Mouse (Mus musculus) embryonic facial prominence, embryonic 15.5 days (tissue): ENCODE results near the gene Rhot2. TPM values are rescaled to one million over a fixed set of nuclear protein-coding genes. Genes with fewer than 3 reads are reported as not detected.

Experiments used
- ATAC-seq: fragments of 200-750 bp; cut with Nextera tagmentation; 2 replicates; pipeline ENCODE4 v1.8.0; 2017; ENCODE audit warnings: low read depth, moderate TSS enrichment; ENCODE audit not compliant: insufficient number of reproducible peaks, low FRiP score, low TSS enrichment
- H3K27ac ChIP-seq: fragments of 300-500 bp; sonication (generic); replicated peaks from 2 replicates; pipeline ENCODE4 v1.5.1; 2015; ENCODE audit warnings: mild to moderate bottlenecking, inconsistent platforms
- H3K27me3 ChIP-seq: fragments of 300-500 bp; sonication (generic); 2 replicates; pipeline ENCODE4 v1.6.1; 2015; ENCODE audit warnings: inconsistent platforms
- H3K36me3 ChIP-seq: fragments of 300-500 bp; sonication (generic); 2 replicates; pipeline ENCODE4 v1.6.1; 2015; ENCODE audit warnings: mild to moderate bottlenecking, inconsistent platforms
- H3K4me1 ChIP-seq: fragments of 300-500 bp; sonication (generic); 2 replicates; pipeline ENCODE4 v1.6.1; 2015; ENCODE audit warnings: inconsistent platforms
- H3K4me2 ChIP-seq: fragments of 300-500 bp; sonication (generic); replicated peaks from 2 replicates; pipeline ENCODE4 v1.6.1; 2015; ENCODE audit warnings: mild to moderate bottlenecking, inconsistent platforms
- H3K4me3 ChIP-seq: fragments of 300-500 bp; sonication (generic); replicated peaks from 2 replicates; pipeline ENCODE4 v1.5.1; 2015; ENCODE audit warnings: mild to moderate bottlenecking, inconsistent platforms
- H3K9ac ChIP-seq: fragments of 300-500 bp; sonication (generic); 2 replicates; pipeline ENCODE4 v1.6.1; 2015; ENCODE audit warnings: inconsistent platforms
- H3K9me3 ChIP-seq: fragments of 300-500 bp; sonication (generic); replicated peaks from 2 replicates; pipeline ENCODE4 v1.6.1; 2016; ENCODE audit warnings: inconsistent platforms
- WGBS: fragments of 180-500 bp; shearing (Covaris S2); methylation state at CpG from one replicate; pipeline ENCODE4 v1.1.7; 2015; 5-methylcytosine and 5-hydroxymethylcytosine counted together
- polyA plus RNA-seq: library from polyadenylated mRNA; unstranded; fragments of >200 nt; fragmentation: Nextera tagmentation; extraction: Ambion mirVana; gene quantifications from 2 replicates; pipeline ENCODE4 v1.2.1, GENCODE M21; 2015

Rhot2 gene
- polyA plus RNA-seq, 1 experiment from 2014 or later, result 24.5 TPM

DNA sequence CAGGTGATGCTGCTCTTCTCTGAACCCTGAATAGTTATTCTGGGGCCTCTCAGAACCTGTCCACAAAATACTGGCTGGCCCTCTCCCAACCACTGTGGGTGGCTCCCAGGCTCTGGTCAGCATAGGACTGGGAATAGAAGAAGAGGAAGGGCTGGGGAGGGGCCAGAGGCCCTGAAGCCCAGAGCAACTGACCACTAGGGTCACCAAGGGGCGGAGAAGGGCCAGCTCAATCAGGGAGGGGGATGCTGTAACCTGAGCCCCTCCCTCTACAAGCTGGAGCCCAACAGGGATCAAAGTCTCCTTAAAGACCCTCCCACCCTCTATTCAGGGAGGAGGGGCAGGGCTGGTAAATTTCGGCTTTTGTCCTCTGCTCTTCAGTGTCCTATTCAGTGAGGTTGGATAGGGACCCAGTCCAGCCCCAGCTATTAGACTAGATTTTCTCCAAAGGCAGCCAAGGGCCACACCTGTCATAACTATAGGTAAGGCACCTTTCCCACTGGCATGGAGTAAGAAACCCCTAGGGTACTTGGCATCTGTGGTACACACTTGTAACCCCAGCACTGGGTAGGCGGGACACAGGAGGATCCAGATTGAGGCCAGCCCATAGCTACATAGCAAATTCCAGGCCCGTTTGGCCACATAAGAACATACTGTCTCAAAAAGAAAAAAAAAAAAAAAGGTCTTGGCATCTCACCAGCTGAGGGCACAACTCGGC lies 35.7 kb upstream of the Rhot2 start, which contains the start of gene Wfikkn1:
TSS of gene Wfikkn1 (minus strand) at position 663 of the 715 bp plus-strand sequence.
- Histone ChIP-seq H3K27me3 (no peaks in the 10 kb centered on the region), H3K4me2 (no peak within 1 kb of the TSS), H3K4me1 (peaks cover 27% of the 10 kb centered on the region), H3K9ac (no peak within 1 kb of the TSS), H3K4me3 (no peak within 1 kb of the TSS), H3K27ac (no peak within 1 kb of the TSS), H3K9me3 (no peaks in the 10 kb centered on the region), H3K36me3 (peaks cover 50% of the 10 kb centered on the region)
- no peak for ATAC-seq
- 34% methylated on average over 5 of the region's 5 CpGs for WGBS

DNA sequence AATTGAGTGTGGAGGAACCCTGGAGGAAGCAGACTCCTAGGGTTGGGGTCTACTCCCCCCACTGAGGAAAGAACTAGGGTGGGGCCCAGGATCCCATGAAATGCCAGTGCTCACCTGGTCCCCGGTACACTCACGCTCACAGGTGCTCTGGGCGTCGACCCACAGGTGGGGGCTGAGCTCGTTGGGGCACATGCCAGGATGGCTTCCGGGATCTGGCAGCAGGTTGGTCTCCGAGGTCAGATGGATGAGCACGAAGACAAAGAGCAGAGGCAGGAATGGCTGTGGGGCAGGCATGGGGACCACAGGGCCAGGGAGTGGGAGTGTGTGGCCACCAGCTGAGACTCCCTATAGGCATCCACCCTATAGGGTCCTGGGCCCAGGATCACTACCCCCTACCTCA lies 35.1 kb upstream of the Rhot2 start:
- no peak overlapping the region for H3K4me3 ChIP-seq
- no peak overlapping the region for H3K27ac ChIP-seq
- ATAC-seq, result no peak
- no peak overlapping the region for H3K9ac ChIP-seq
- H3K9me3 ChIP-seq, result no peaks in the 10 kb centered on the region
- peaks cover 46% of the 10 kb centered on the region for H3K36me3 ChIP-seq
- peaks cover 27% of the 10 kb centered on the region for H3K4me1 ChIP-seq
- WGBS, result 71% methylated on average over 8 of the region's 8 CpGs
- H3K4me2 ChIP-seq, result no peak overlapping the region
- H3K27me3 ChIP-seq, result no peaks in the 10 kb centered on the region

DNA sequence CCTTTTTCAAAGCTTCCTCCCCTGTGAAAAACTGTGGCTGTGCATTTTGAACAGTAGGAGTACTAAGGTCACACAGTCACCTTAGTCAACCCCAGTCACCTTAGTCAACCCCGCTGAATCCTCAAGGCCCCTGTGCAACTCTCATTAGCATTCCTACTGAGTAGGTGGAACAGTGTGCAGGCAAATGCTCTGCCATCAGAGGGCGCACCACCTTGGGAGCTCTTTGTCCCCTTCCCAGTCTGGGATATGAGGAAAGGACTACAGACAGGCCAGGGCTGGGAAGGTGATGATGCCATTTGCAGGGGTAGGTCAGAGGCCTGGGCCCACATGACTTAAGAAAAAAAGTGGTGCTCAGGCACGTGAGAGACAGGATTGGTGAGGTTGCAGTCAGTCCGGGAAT lies 34.6 kb upstream of the Rhot2 start:
- Histone ChIP-seq H3K27me3 (no peaks in the 10 kb centered on the region), H3K4me2 (no peak overlapping the region), H3K4me3 (no peak overlapping the region), H3K4me1 (peaks cover 31% of the 10 kb centered on the region), H3K9me3 (no peaks in the 10 kb centered on the region), H3K9ac (no peak overlapping the region), H3K36me3 (peaks cover 41% of the 10 kb centered on the region), H3K27ac (no peak overlapping the region)
- WGBS, result 45% methylated on average over 4 of the region's 4 CpGs
- no peak for ATAC-seq

DNA sequence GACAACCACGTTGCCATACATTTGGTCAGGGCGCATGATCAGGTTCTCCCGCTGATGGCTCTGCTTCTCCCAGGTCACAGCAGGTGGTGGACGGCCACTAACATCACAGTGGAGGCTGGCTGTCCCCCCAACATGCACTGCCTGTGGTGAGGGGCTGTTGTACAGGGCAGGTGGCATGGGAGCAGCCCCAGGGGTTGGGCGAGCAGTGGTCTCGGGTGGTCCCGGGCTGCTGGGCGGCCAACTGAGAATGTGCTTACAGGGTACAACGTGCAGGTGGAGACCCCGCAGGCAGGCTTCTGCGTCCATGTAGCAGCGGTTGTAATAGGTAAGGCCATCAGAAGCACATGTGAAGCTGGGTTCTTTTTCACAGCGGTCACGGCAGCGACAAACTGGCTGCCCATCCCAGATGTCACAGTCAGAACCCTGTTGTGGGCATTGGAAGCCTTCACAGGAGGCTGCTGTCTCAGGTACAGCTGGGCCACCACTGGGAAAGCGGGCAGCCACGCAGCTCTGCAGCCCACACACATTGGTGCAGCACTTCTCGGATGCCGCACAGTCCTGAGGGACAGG lies 34.0 kb upstream of the Rhot2 start:
- H3K9me3 ChIP-seq, result no peaks in the 10 kb centered on the region
- ATAC-seq, result no peak
- no peak overlapping the region for H3K4me2 ChIP-seq
- peaks cover 36% of the 10 kb centered on the region for H3K4me1 ChIP-seq
- no peaks in the 10 kb centered on the region for H3K27me3 ChIP-seq
- H3K27ac ChIP-seq, result no peak overlapping the region
- 86% methylated on average over 19 of the region's 19 CpGs for WGBS
- H3K36me3 ChIP-seq, result peaks cover 35% of the 10 kb centered on the region
- no peak overlapping the region for H3K9ac ChIP-seq
- H3K4me3 ChIP-seq, result no peak overlapping the region

DNA sequence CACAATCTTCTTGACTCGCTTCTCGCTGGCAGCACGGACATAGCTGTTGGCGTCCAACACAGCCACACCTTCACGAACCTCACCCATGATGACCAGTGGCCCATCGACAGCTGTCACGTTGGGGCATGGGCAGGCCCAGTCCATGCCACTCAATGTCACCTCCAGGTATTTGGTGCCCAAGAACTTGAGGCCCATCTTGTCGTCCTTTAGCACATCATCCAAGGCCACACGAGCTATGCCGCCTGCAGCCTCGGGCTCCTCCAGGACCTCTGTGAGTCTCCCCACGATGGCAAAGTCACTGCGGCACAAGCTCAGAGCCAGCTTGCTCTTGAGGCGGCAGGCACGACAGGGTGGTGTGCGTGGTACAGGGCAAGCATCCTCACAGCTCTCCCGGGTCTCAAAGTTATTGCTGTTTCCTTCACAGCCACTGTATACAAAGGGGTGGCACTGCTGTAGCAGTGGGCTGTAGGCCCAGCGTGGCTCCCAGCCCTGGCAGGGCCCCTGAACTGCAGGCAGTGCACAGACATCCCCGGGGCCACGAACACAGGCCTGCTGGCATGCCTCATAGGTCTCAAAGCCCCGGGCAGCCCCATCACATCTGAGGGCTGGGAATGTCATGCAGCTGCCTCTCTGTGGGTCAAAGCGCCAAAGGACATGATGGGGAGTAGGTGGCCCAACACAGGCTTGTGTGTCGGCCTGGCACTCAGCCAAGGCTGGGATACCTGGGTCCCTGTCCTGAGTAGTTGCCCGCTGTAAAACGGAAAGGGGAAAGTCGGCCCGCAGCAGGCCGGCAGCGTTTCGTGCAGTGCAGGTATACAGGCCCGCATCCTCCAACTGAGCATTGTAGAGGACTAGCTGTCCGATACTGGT lies 33.3 kb upstream of the Rhot2 start:
- H3K9me3 ChIP-seq, result no peaks in the 10 kb centered on the region
- H3K4me1 ChIP-seq, result peaks cover 37% of the 10 kb centered on the region
- no peak overlapping the region for H3K9ac ChIP-seq
- no peaks in the 10 kb centered on the region for H3K27me3 ChIP-seq
- no peak for ATAC-seq
- no peak overlapping the region for H3K4me2 ChIP-seq
- H3K36me3 ChIP-seq, result peaks cover 28% of the 10 kb centered on the region
- 92% methylated on average over 32 of the region's 32 CpGs for WGBS
- H3K27ac ChIP-seq, result no peak overlapping the region
- H3K4me3 ChIP-seq, result no peak overlapping the region

DNA sequence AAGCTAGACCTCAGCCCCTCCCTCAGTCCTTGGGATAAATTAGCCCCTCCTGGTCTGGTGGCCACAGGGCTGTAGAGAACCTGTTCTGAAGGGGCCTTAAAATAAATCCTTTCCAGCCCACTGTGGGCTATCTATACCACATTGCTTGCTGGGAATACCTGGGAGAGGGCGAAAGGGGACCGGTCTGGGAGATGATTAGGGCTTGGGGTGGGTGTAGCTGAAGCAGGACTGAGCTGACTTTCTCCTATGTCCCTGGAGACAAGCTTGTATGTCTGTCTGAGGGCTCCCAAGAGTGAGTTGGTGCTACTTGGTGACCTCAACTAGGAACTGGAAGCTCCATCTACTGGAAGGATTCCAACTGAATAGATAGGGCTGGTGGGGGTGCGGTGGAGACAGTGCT lies 32.4 kb upstream of the Rhot2 start:
- Histone ChIP-seq H3K4me3 (0 out of 2 replicates have a peak overlapping the region, but pooled peaks have one; percentile 86), H3K9ac (no peak overlapping the region), H3K4me2 (no peak overlapping the region), H3K9me3 (no peaks in the 10 kb centered on the region), H3K27ac (no peak overlapping the region), H3K36me3 (peaks cover 19% of the 10 kb centered on the region; the same call in 1 of the 2 replicates), H3K4me1 (peaks cover 37% of the 10 kb centered on the region), H3K27me3 (no peaks in the 10 kb centered on the region)
- no peak for ATAC-seq
- 94% methylated on average over 3 of the region's 3 CpGs for WGBS

DNA sequence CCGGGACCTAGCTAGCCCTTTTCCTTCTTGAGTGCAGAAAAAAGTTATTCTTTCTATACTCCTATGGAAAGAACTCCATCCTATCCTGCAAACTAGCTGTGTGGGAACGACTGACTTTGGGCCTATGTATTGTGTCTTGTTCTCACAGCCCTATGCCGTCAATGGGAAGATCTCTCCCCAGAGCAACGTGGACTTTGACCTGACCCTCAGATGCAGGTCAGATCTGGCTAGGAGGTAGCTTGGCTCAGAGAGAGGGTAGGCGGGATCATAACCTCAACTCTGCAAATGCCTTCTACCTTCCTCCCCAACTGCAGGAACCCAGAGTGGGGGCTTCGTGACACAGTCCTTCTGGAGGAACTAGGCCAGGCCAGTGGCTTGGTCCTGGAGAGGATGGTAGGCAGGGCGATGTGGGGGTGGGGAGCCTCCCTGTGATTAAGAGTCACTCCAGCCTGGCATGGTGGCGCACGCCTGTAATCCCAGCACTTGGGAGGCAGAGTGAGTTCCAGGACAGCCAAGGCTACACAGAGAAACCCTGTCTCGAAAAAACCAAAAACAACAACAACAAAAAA lies 31.8 kb upstream of the Rhot2 start:
- H3K36me3 ChIP-seq, result peaks cover 17% of the 10 kb centered on the region; the same call in 1 of the 2 replicates
- peak overlapping the region; percentile 86 for H3K4me3 ChIP-seq
- peak overlapping the region; percentile 91 for H3K4me2 ChIP-seq
- H3K9ac ChIP-seq, result peak overlapping the region; percentile 68
- no peaks in the 10 kb centered on the region for H3K27me3 ChIP-seq
- peaks cover 37% of the 10 kb centered on the region for H3K4me1 ChIP-seq
- ATAC-seq, result no peak
- WGBS, result 52% methylated on average over 10 of the region's 10 CpGs
- no peak overlapping the region for H3K27ac ChIP-seq
- no peaks in the 10 kb centered on the region for H3K9me3 ChIP-seq

DNA sequence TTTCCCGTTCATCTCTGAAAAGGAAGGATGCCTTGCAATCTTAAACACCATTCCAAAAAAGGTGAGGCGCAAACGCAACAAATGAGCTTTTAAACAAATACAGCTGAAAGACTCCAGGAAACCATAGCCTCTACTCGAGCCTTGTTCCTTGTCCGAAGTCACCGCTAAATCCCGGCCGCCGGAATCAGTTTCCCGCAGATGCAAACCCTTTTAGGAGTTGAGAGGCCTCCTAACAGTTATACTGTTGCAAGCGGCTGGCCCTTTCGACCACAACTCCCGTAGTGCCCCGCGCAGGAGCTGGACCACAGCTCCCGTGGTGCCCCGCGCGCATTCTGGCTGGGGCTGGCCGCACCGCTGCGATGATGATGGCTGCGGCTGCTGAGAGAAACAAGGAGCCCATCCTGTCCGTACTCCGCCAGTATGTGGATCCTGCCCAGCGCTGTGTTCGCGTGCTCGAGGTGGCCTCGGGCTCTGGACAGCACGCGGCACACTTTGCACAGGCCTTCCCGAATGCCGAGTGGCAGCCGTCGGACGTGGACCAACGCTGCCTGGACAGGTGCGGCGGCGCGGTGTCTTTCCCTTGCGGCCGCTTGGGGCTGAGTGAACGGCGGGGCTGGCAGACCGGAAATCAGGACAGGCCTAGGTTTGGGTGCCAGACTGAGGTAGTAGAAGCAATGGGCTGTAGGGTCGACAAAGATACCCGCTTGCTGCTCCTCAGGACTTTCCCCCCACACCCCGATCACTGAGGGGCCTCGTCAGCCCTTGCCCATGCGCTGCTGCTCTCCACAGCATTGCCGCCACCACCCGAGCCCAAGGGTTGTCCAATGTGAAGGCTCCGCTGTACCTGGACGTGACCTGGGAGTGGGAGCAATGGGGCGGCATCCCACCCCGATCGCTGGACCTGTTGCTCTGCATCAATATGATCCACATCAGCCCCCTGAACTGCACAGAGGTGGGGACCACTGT lies 30.8 kb upstream of the Rhot2 start:
- peak overlapping the region; percentile 91 for H3K4me2 ChIP-seq
- no peaks in the 10 kb centered on the region for H3K27me3 ChIP-seq
- H3K9me3 ChIP-seq, result no peaks in the 10 kb centered on the region
- H3K27ac ChIP-seq, result peak overlapping the region; percentile 96
- H3K9ac ChIP-seq, result peak overlapping the region; percentile 68
- under 1% methylated on average over 59 of the region's 59 CpGs for WGBS
- ATAC-seq, result peak; percentile 92
- peak overlapping the region; percentile 86 for H3K4me3 ChIP-seq
- peaks cover 17% of the 10 kb centered on the region; the same call in 1 of the 2 replicates for H3K36me3 ChIP-seq
- peaks cover 27% of the 10 kb centered on the region for H3K4me1 ChIP-seq

DNA sequence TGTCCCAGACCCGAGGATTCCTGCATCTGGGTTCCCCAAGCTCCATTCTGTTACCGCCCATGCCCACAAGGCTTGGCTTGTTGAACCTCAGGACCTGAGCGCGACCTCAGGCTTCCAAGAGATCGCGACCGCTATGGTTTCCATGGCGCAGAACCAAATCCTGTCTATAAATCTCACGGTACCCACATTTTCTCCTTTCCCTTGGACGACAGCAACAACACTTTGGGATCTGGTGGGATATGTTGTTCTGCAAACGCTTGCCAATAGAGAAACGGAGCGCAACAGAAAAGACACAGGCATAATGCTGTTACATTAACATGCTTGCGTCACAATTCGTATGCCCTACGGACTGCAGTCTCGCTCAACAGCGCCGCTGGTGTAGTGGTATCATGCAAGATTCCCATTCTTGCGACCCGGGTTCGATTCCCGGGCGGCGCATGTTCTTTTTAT lies 30.1 kb upstream of the Rhot2 start, which contains the start of gene Mettl26:
TSS of gene Mettl26 (plus strand) at position 354 of the 450 bp plus-strand sequence.
- Histone ChIP-seq H3K4me3 (peak within 1 kb of the TSS; percentile 86), H3K9ac (peak within 1 kb of the TSS; percentile 68), H3K27me3 (no peaks in the 10 kb centered on the region), H3K4me2 (peak within 1 kb of the TSS; percentile 91), H3K4me1 (peaks cover 24% of the 10 kb centered on the region), H3K36me3 (peaks cover 17% of the 10 kb centered on the region; the same call in 1 of the 2 replicates), H3K9me3 (no peaks in the 10 kb centered on the region), H3K27ac (peak within 1 kb of the TSS; percentile 96)
- peak; percentile 83 for ATAC-seq
- WGBS, result under 1% methylated on average over 25 of the region's 25 CpGs

DNA sequence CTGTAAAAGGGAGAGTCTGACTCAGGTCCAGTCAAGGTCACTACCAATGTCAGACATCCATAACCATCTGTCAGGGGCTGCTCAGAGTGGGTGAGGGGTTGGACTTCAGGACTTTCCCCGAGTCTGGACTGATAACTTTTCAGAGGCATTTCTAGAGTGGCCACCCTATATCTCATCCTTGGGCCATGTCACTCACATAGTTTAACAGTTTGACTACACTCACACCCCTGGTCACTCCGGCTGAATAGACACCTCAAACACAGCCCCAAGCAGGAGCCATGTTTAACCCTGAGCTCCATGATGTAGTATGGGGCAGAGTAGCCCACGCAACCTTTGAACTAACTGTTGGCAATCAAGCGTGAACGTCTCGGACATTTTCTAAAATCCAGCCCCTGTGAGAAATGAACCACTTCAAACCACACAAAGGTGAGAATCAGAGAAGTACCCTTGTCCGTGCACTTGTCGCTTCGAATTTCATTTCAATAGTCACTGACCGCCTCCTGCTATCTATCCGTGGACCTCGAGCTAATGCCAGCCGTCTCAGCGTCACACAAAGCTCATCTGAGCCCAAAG lies 29.6 kb upstream of the Rhot2 start:
- Histone ChIP-seq H3K9me3 (no peaks in the 10 kb centered on the region), H3K4me3 (peak overlapping the region; percentile 86)
- 5% methylated on average over 14 of the region's 14 CpGs for WGBS

More for the DNA sequence above, 29.6 kb upstream of the Rhot2 start:
- Histone ChIP-seq H3K4me1 (peaks cover 24% of the 10 kb centered on the region), H3K27me3 (no peaks in the 10 kb centered on the region), H3K9ac (peak overlapping the region; percentile 37; the same call in 1 of the 2 replicates), H3K36me3 (peaks cover 16% of the 10 kb centered on the region; the same call in 1 of the 2 replicates), H3K27ac (peak overlapping the region; percentile 96), H3K4me2 (peak overlapping the region; percentile 91)
- ATAC-seq, result no peak
